Mouse (Mus musculus): ENCODE data around the gene Plch2. TPM values are rescaled to one million over a fixed set of nuclear protein-coding genes. Genes with fewer than 3 reads are reported as not detected.

The Plch2 gene
- total and polyA plus RNA-seq, 3 experiments: 0.85 to 1.1 TPM; not detected in 1

GRCm38 (mm10) chr4:155063895-155064294, 7.3 kb upstream of the Plch2 start (continued):
- no peak for TF ChIP-seq CTCF (IDR thresholded peaks at IDR 0.05 in 2 of 3, conservative IDR thresholded peaks at IDR 0.05 in 1 of 3; ENCODE audit: control insufficient read depth in 1 of 3, insufficient read depth in 1 of 3, low read depth in 2 of 3, low read length in 3 of 3, poor library complexity in 1 of 3, severe bottlenecking in 1 of 3)

DNA sequence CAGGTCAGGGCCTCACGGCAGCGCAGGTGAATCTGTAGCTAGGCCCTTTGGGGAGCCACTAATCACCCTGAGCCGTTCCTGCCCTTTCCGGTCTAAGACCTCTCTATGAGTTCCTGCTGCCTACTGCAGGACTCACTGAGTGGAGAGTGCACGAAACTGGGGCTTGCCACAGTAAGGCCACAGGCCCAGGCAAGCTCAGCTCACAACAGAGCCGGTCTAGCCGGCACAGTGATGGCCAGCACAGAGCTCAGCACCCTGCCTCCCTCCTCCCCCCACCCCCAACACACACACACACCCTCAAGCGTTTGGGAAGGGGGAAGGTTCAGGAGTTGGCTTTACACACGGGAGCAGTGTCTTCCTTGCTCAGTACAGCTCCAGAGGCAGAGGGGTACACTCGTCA, 1.7 kb upstream of the Plch2 start:
- H3K4me3 ChIP-seq (ENCODE audit: control insufficient read depth in 1 of 2, insufficient read depth in 1 of 2, low read depth in 2 of 2, low read length in 2 of 2): no peak overlapping the region
- H3K27ac ChIP-seq (ENCODE audit: control insufficient read depth, low read depth, low read length): no peak overlapping the region
- peaks cover 0 to 3% of the 10 kb centered on the region in 2 experiments; a peak in 1 of 4 replicates for H3K27me3 ChIP-seq (ENCODE audit: control insufficient read depth in 1 of 2, insufficient read depth in 2 of 2, low read length in 2 of 2)
- peaks cover 2 to 10% of the 10 kb centered on the region in 2 experiments; a peak in 3 of 4 replicates for H3K4me1 ChIP-seq (ENCODE audit: control insufficient read depth in 1 of 2, insufficient read depth in 2 of 2, low read length in 2 of 2)
- TF ChIP-seq POLR2AphosphoS5 (IDR thresholded peaks at IDR 0.05; ENCODE audit: borderline replicate concordance, low read depth, low read length) (no peak), MAFK (IDR thresholded peaks at IDR 0.05; ENCODE audit: borderline replicate concordance, low read depth, low read length) (no peak), NRF1 (IDR thresholded peaks at IDR 0.05; ENCODE audit: insufficient read depth, low read depth, low read length, poor library complexity, severe bottlenecking) (no peak), POLR2AphosphoS2 (IDR thresholded peaks at IDR 0.05; ENCODE audit: low read length) (no peak), POLR2A (IDR thresholded peaks at IDR 0.05; ENCODE audit: control insufficient read depth in 1 of 2, insufficient read depth in 1 of 2, low read depth in 1 of 2, low read length in 2 of 2, poor library complexity in 1 of 2) (no peak), MAX (IDR thresholded peaks at IDR 0.05; ENCODE audit: low read length) (no peak)
- no peaks in the 10 kb centered on the region for H3K9me3 ChIP-seq (replicated peaks; ENCODE audit: insufficient read depth, low read length)
- H3K79me2 ChIP-seq (ENCODE audit: control insufficient read depth, insufficient read depth, low read length, poor library complexity): no peaks in the 10 kb centered on the region
- DNase-seq (ENCODE audit: low read depth, low spot score): no peak
- H3K36me3 ChIP-seq (ENCODE audit: control insufficient read depth in 1 of 2, insufficient read depth in 2 of 2, low read length in 2 of 2): no peaks in the 10 kb centered on the region
- H3K9ac ChIP-seq (ENCODE audit: control insufficient read depth, low read depth, low read length, poor library complexity, severe bottlenecking): no peak overlapping the region

DNA sequence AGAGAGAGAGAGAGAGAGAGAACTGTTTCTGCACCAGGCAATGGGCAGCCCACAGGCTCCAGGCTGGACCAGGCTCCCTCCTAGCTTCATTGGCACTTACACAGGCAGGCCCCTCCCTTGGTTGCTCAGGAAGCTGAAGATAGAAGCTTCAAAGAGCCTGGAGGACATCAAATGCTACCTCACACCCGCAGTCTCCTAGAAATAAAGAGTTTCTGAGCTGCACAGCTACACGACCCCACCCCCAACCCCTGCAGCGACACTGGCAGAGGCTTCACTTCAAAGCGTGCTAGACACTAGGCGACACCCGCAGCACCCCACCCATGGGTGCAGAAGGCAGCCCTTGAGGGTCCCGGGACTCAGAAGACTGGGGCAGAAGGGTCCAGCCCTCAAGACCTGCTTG, 6.5 kb downstream of the Plch2 start:
- H3K27ac ChIP-seq (ENCODE audit: control insufficient read depth, low read depth, low read length): no peak overlapping the region
- no peak overlapping the region for H3K9ac ChIP-seq (ENCODE audit: control insufficient read depth, low read depth, low read length, poor library complexity, severe bottlenecking)
- no peaks in the 10 kb centered on the region for H3K9me3 ChIP-seq (replicated peaks; ENCODE audit: insufficient read depth, low read length)
- no peak overlapping the region for H3K4me3 ChIP-seq (ENCODE audit: control insufficient read depth in 1 of 2, insufficient read depth in 1 of 2, low read depth in 2 of 2, low read length in 2 of 2)
- no peaks in the 10 kb centered on the region for H3K36me3 ChIP-seq (ENCODE audit: control insufficient read depth in 1 of 2, insufficient read depth in 2 of 2, low read length in 2 of 2)
- TF ChIP-seq RCOR1 (IDR thresholded peaks at IDR 0.05; ENCODE audit: low read depth, low read length) (no peak), HCFC1 (IDR thresholded peaks at IDR 0.05; ENCODE audit: low read depth, low read length) (no peak), KAT2A (conservative IDR thresholded peaks at IDR 0.05; ENCODE audit: low read depth, low read length) (no peak), MAFK (IDR thresholded peaks at IDR 0.05; ENCODE audit: borderline replicate concordance, low read depth, low read length) (no peak), ZMIZ1 (IDR thresholded peaks at IDR 0.05; ENCODE audit: low read depth, low read length) (no peak), POLR2AphosphoS2 (IDR thresholded peaks at IDR 0.05; ENCODE audit: low read length) (no peak), CTCF (IDR thresholded peaks at IDR 0.05 in 2 of 3, conservative IDR thresholded peaks at IDR 0.05 in 1 of 3; ENCODE audit: control insufficient read depth in 1 of 3, insufficient read depth in 1 of 3, low read depth in 2 of 3, low read length in 3 of 3, poor library complexity in 1 of 3, severe bottlenecking in 1 of 3) (no peak), USF2 (IDR thresholded peaks at IDR 0.05; ENCODE audit: borderline replicate concordance in 1 of 2, insufficient read depth in 1 of 2, low read depth in 1 of 2, low read length in 2 of 2) (no peak), NELFE (IDR thresholded peaks at IDR 0.05; ENCODE audit: low read depth, low read length) (no peak), ETS1 (IDR thresholded peaks at IDR 0.05; ENCODE audit: low read depth, low read length) (no peak), USF1 (IDR thresholded peaks at IDR 0.05; ENCODE audit: low read depth, low read length) (no peak), E2F4 (IDR thresholded peaks at IDR 0.05; ENCODE audit: borderline replicate concordance, low read depth, low read length) (no peak), GATA1 (IDR thresholded peaks at IDR 0.05; ENCODE audit: low read depth, low read length) (no peak), CHD2 (IDR thresholded peaks at IDR 0.05; ENCODE audit: low read length) (no peak), NRF1 (IDR thresholded peaks at IDR 0.05; ENCODE audit: insufficient read depth, low read depth, low read length, poor library complexity, severe bottlenecking) (no peak), SIN3A (IDR thresholded peaks at IDR 0.05; ENCODE audit: low read length) (no peak), CHD1 (IDR thresholded peaks at IDR 0.05; ENCODE audit: low read depth, low read length) (no peak), RAD21 (IDR thresholded peaks at IDR 0.05; ENCODE audit: low read depth, low read length) (no peak), TCF12 (IDR thresholded peaks at IDR 0.05; ENCODE audit: low read depth, low read length) (no peak)
- H3K4me1 ChIP-seq (ENCODE audit: control insufficient read depth in 1 of 2, insufficient read depth in 2 of 2, low read length in 2 of 2): peaks cover 2 to 13% of the 10 kb centered on the region in 2 experiments; a peak in 3 of 4 replicates
- no peak for DNase-seq (ENCODE audit: low read depth, low spot score)
- no peaks in the 10 kb centered on the region for H3K27me3 ChIP-seq (ENCODE audit: control insufficient read depth in 1 of 2, insufficient read depth in 2 of 2, low read length in 2 of 2)
- H3K79me2 ChIP-seq (ENCODE audit: control insufficient read depth, insufficient read depth, low read length, poor library complexity): no peaks in the 10 kb centered on the region
